Mouse (Mus musculus): ENCODE data around the gene Celsr1. TPM values are rescaled to one million over a fixed set of nuclear protein-coding genes. Genes with fewer than 3 reads are reported as not detected.

Celsr1 gene
- total RNA-seq, 2 experiments from 2014 or later = 6.6 to 10.7 TPM

Other genes starting within 250 kb of the Celsr1 start
- gene Cdpf1, start 222.1 kb downstream of the Celsr1 start, total RNA-seq (2015) = 10.9 and 17.1 TPM in 2 replicates
- 15.2 and 15.5 TPM in 2 replicates for gene Cdpf1, start 222.1 kb downstream of the Celsr1 start, total RNA-seq (2017)
- gene Pkdrej, start 212.0 kb downstream of the Celsr1 start, total RNA-seq (2015) = 0.05 TPM in 2 replicates
- gene Pkdrej, start 212.0 kb downstream of the Celsr1 start, total RNA-seq (2017) = 0.07 TPM in 1 of 2 replicates, not detected in the other
- gene Ttc38, start 201.5 kb downstream of the Celsr1 start, total RNA-seq (2015) = 1.9 and 2.4 TPM in 2 replicates
- gene Ttc38, start 201.5 kb downstream of the Celsr1 start, total RNA-seq (2017) = 2.4 and 3.3 TPM in 2 replicates
- gene Gtse1, start 174.0 kb downstream of the Celsr1 start, total RNA-seq (2015) = 15.3 and 18.1 TPM in 2 replicates
- 16.9 and 18.6 TPM in 2 replicates for gene Gtse1, start 174.0 kb downstream of the Celsr1 start, total RNA-seq (2017)
- gene Trmu, start 154.5 kb downstream of the Celsr1 start, total RNA-seq (2015) = 7.4 and 7.6 TPM in 2 replicates
- 22.6 and 24.7 TPM in 2 replicates for gene Trmu, start 154.5 kb downstream of the Celsr1 start, total RNA-seq (2017)
- 7.1 and 7.4 TPM in 2 replicates for gene Gramd4, start 23.9 kb upstream of the Celsr1 start, total RNA-seq (2015)
- 19.7 and 20.5 TPM in 2 replicates for gene Gramd4, start 23.9 kb upstream of the Celsr1 start, total RNA-seq (2017)
- 25.0 and 26.5 TPM in 2 replicates for gene Cerk, start 152.4 kb upstream of the Celsr1 start, total RNA-seq (2015)
- gene Cerk, start 152.4 kb upstream of the Celsr1 start, total RNA-seq (2017) = 37.6 and 45.7 TPM in 2 replicates
- 12.2 and 12.6 TPM in 2 replicates for gene Tbc1d22a, start 180.7 kb upstream of the Celsr1 start, total RNA-seq (2015)
- gene Tbc1d22a, start 180.7 kb upstream of the Celsr1 start, total RNA-seq (2017) = 17.3 and 19.8 TPM in 2 replicates

All from megakaryocyte progenitor cell, adult 5-6 weeks (primary cell).